Mouse (Mus musculus): ENCODE measurements around the gene Tmx2. TPM values are rescaled to one million over a fixed set of nuclear protein-coding genes. Genes with fewer than 3 reads are reported as not detected.

The Tmx2 gene
- 45.2 TPM for polyA plus RNA-seq (2017; shearing (Covaris generic))

DNA sequence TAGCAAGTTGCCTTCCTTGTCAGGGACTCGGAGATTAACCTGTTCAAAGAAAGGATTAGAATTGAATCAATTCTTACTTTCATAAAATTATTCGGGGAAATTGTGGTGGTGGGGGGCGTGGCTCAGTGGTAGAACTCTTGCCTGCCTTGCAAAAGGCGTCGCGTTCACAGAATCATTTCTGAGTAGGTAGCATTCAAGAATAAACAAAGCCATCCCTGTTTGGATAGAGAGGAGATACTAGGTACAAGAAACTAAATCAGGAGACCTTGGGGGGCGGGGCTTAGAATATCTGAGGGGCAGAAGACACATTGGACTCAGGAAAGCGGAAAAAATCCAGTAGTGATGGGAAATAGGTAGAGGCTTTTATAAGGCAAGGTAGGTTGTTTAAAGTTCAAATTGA lies at the start of gene Tmx2:
Tmx2 (minus strand) TSS at position 125 of the 400 bp plus-strand sequence.

GRCm38 (mm10) chr2:84727172-84727858 lies 48.4 kb upstream of the Tmx2 start, which contains the start of gene Clp1:
Clp1 (minus strand) TSS chr2:84727350.

GRCm38 (mm10) chr2:84714811-84715561 lies 36.0 kb upstream of the Tmx2 start, which contains the start of gene Zdhhc5:
Zdhhc5 (minus strand) TSS chr2:84715180.

GRCm38 (mm10) chr2:84677968-84678880 lies 716 bp downstream of the Tmx2 start, which contains the start of the genes Gm28635 and Med19:
Gm28635 (minus strand) TSS chr2:84678041.
Med19 (plus strand) TSS chr2:84678402.

GRCm38 (mm10) chr2:84670569-84670933 lies 8.4 kb downstream of the Tmx2 start, which contains the start of gene Selenoh:
Selenoh (minus strand) TSS chr2:84670770.

DNA sequence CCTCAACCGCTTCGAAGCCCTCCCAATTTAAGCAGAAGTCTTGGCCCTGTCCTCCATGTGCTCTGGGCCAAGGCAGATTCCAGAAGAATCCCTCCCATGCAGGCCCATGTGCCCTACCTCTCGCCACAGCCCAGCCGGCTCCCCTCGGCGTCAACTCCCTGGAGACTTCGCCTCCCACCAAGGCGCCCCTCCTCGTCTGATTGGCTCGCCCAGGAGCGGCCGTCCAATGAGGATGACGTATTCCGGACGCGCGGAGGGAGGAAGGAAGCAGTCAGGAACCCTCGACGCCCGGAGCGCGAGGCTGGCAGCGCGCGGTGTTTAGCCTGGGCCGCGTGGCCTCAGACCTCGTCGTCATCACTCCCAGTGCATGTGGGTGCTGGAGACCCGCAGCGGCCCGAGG lies 20.1 kb downstream of the Tmx2 start, which contains the start of gene Btbd18:
Btbd18 (plus strand) TSS at position 274 of the 400 bp plus-strand sequence.

GRCm38 (mm10) chr2:84650464-84651195 lies 28.3 kb downstream of the Tmx2 start, which contains the start of gene Ctnnd1:
Ctnnd1 (minus strand) TSS chr2:84650765.

Other genes starting within 250 kb of the Tmx2 start
- gene Tfpi, start 202.4 kb downstream of the Tmx2 start, polyA plus RNA-seq (2017; shearing (Covaris generic)): 3.7 TPM
- gene Ctnnd1, start 28.4 kb downstream of the Tmx2 start, polyA plus RNA-seq (2017; shearing (Covaris generic)): 0.29 TPM
- gene Btbd18, start 20.1 kb downstream of the Tmx2 start, polyA plus RNA-seq (2017; shearing (Covaris generic)): not detected
- gene Selenoh, start 8.4 kb downstream of the Tmx2 start, polyA plus RNA-seq (2017; shearing (Covaris generic)): 49.8 TPM
- not detected for gene Gm28635, start 1.1 kb downstream of the Tmx2 start, polyA plus RNA-seq (2017; shearing (Covaris generic))
- gene Med19, start 738 bp downstream of the Tmx2 start, polyA plus RNA-seq (2017; shearing (Covaris generic)): 14.3 TPM
- gene Zdhhc5, start 36.0 kb upstream of the Tmx2 start, polyA plus RNA-seq (2017; shearing (Covaris generic)): 50.4 TPM
- 75.6 TPM for gene Clp1, start 48.2 kb upstream of the Tmx2 start, polyA plus RNA-seq (2017; shearing (Covaris generic))
- gene Ypel4, start 54.9 kb upstream of the Tmx2 start, polyA plus RNA-seq (2017; shearing (Covaris generic)): 1.5 TPM
- not detected for gene Gm19426, start 64.5 kb upstream of the Tmx2 start, polyA plus RNA-seq (2017; shearing (Covaris generic))
- gene Serping1, start 96.3 kb upstream of the Tmx2 start, polyA plus RNA-seq (2017; shearing (Covaris generic)): not detected
- gene Ube2l6, start 119.7 kb upstream of the Tmx2 start, polyA plus RNA-seq (2017; shearing (Covaris generic)): 3.2 TPM
- not detected for gene Smtnl1, start 143.5 kb upstream of the Tmx2 start, polyA plus RNA-seq (2017; shearing (Covaris generic))
- 13.5 TPM for gene Timm10, start 147.9 kb upstream of the Tmx2 start, polyA plus RNA-seq (2017; shearing (Covaris generic))
- gene Slc43a1, start 159.7 kb upstream of the Tmx2 start, polyA plus RNA-seq (2017; shearing (Covaris generic)): 11.1 TPM
- gene Rtn4rl2, start 207.6 kb upstream of the Tmx2 start, polyA plus RNA-seq (2017; shearing (Covaris generic)): not detected

Data from effector memory CD4-positive, alpha-beta T cell, adult 5 months (primary cell).